Mouse (Mus musculus) ES-Bruce4 (cell line): ENCODE data around the gene Frat1. TPM values are rescaled to one million over a fixed set of nuclear protein-coding genes. Genes with fewer than 3 reads are reported as not detected.

Source experiments
- H3K27ac ChIP-seq: 2 replicates; pipeline ENCODE4 v1.5.1; 2012; ENCODE audit warnings: low read length, inconsistent platforms; ENCODE audit not compliant: insufficient read depth
- H3K27me3 ChIP-seq: 2 replicates; pipeline ENCODE4 v1.6.1; 2012; ENCODE audit warnings: mild to moderate bottlenecking, low read length, inconsistent platforms; ENCODE audit not compliant: control insufficient read depth, poor library complexity, insufficient read depth, severe bottlenecking
- H3K36me3 ChIP-seq: 2 replicates; pipeline ENCODE4 v1.6.1; 2012; ENCODE audit warnings: inconsistent platforms, mild to moderate bottlenecking, low read length, moderate library complexity; ENCODE audit not compliant: control insufficient read depth, poor library complexity, insufficient read depth, severe bottlenecking
- H3K4me1 ChIP-seq: one replicate; pipeline ENCODE4 v1.8.1; 2011; ENCODE audit warnings: low read length; ENCODE audit not compliant: control insufficient read depth, insufficient read depth
- H3K4me3 ChIP-seq: 2 replicates; pipeline ENCODE4 v1.5.1; 2011; ENCODE audit warnings: low read depth, mild to moderate bottlenecking, low read length
- H3K9ac ChIP-seq: 2 replicates; pipeline ENCODE4 v1.6.1; 2012; ENCODE audit warnings: low read depth, mild to moderate bottlenecking, inconsistent platforms; ENCODE audit not compliant: poor library complexity, severe bottlenecking
- H3K9me3 ChIP-seq: replicated peaks from 2 replicates; pipeline ENCODE4 v1.6.1; 2012; ENCODE audit warnings: mild to moderate bottlenecking, low read length, inconsistent platforms; ENCODE audit not compliant: control insufficient read depth, poor library complexity, insufficient read depth, severe bottlenecking
- CTCF ChIP-seq: IDR thresholded peaks from one replicate; pipeline ENCODE4 v1.8.1; 2011; ENCODE audit warnings: low read depth, low read length
- EP300 ChIP-seq: IDR thresholded peaks from 2 replicates; pipeline ENCODE4 v1.6.1; 2011; ENCODE audit warnings: low read depth, low read length; ENCODE audit not compliant: insufficient read depth
- POLR2A ChIP-seq: IDR thresholded peaks from one replicate; pipeline ENCODE4 v1.8.1; 2011; ENCODE audit warnings: low read length; ENCODE audit not compliant: insufficient read depth
- polyA plus RNA-seq: library from polyadenylated mRNA; stranded (reverse); fragments of >200 nt; gene quantifications from 2 replicates; pipeline ENCODE4 v1.2.4, GENCODE M21; 2011; ENCODE audit warnings: low read depth; ENCODE audit not compliant: missing spikeins, insufficient read depth, insufficient read length

Frat1 gene
- polyA plus RNA-seq, 1 experiment, result 2.1 TPM

DNA sequence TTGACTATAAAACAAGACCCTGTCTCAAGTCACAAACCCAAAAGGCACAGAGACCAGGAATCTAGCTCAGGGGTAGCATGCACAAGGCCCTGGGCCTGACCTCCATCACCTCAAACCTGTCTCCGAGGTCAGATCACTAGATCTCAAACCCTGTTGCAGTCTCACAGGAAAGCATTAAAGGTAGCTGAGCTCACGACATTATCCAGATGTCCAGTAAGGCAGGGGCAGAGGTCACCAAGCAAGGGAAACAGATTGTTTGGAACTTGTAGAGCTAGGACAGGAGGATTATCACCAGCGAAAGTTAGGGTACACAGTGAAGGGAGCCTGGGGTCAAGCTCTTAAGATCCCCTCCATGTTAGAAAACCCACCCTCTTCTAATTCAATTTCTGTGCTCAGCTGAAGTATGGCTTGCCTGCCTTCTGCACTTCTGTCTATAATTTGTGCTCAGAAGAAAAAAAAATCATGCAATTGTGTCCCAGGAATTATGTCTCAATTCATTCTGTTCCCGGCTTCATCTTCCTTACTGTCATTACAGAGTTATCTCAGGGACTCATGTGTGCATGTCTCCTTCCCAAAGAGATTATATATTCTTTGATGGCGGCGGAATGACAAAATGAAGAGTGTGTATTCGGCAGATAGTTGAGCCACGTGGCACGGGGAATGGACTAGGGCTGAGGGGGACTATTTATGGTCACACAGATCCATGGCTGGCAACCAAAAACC is 7.6 kb downstream of the Frat1 start:
- Histone ChIP-seq H3K36me3 (no peaks in the 10 kb centered on the region), H3K27ac (no peak overlapping the region), H3K4me1 (no peaks in the 10 kb centered on the region), H3K27me3 (no peaks in the 10 kb centered on the region), H3K9me3 (no peaks in the 10 kb centered on the region), H3K4me3 (no peak overlapping the region), H3K9ac (no peak overlapping the region)
- TF ChIP-seq CTCF (no peak), EP300 (no peak), POLR2A (no peak)

GRCm38 (mm10) chr19:41837917-41838261 is 8.1 kb downstream of the Frat1 start:
- Histone ChIP-seq H3K9ac (no peak overlapping the region), H3K4me3 (no peak overlapping the region), H3K4me1 (no peaks in the 10 kb centered on the region), H3K27me3 (no peaks in the 10 kb centered on the region), H3K36me3 (no peaks in the 10 kb centered on the region), H3K9me3 (no peaks in the 10 kb centered on the region), H3K27ac (no peak overlapping the region)
- TF ChIP-seq POLR2A, result no peak
- TF ChIP-seq CTCF, result no peak
- no peak for TF ChIP-seq EP300

GRCm38 (mm10) chr19:41838808-41839207 is 9.0 kb downstream of the Frat1 start:
- H3K36me3 ChIP-seq, result no peaks in the 10 kb centered on the region
- TF ChIP-seq EP300 (no peak), POLR2A (no peak), CTCF (no peak)
- H3K4me3 ChIP-seq, result no peak overlapping the region
- H3K27ac ChIP-seq, result no peak overlapping the region
- no peaks in the 10 kb centered on the region for H3K4me1 ChIP-seq
- H3K9ac ChIP-seq, result no peak overlapping the region
- no peaks in the 10 kb centered on the region for H3K27me3 ChIP-seq
- H3K9me3 ChIP-seq, result no peaks in the 10 kb centered on the region

GRCm38 (mm10) chr19:41839685-41840084 is 9.9 kb downstream of the Frat1 start:
- Histone ChIP-seq H3K9ac (no peak overlapping the region), H3K9me3 (no peaks in the 10 kb centered on the region), H3K27ac (no peak overlapping the region), H3K4me3 (no peak overlapping the region), H3K4me1 (no peaks in the 10 kb centered on the region), H3K36me3 (no peaks in the 10 kb centered on the region), H3K27me3 (no peaks in the 10 kb centered on the region)
- no peak for TF ChIP-seq EP300
- no peak for TF ChIP-seq POLR2A
- TF ChIP-seq CTCF, result no peak

- TF ChIP-seq CTCF (no peak), POLR2A (no peak), EP300 (no peak)
- Histone ChIP-seq H3K9me3 (no peaks in the 10 kb centered on the region), H3K27ac (no peak overlapping the region), H3K9ac (no peak overlapping the region), H3K36me3 (no peaks in the 10 kb centered on the region), H3K4me3 (no peak overlapping the region), H3K4me1 (no peaks in the 10 kb centered on the region), H3K27me3 (peaks cover 2% of the 10 kb centered on the region; the same call in 1 of the 2 replicates)
These were observed 11.5 kb downstream of the Frat1 start for GRCm38 (mm10) chr19:41841105-41841750.

DNA sequence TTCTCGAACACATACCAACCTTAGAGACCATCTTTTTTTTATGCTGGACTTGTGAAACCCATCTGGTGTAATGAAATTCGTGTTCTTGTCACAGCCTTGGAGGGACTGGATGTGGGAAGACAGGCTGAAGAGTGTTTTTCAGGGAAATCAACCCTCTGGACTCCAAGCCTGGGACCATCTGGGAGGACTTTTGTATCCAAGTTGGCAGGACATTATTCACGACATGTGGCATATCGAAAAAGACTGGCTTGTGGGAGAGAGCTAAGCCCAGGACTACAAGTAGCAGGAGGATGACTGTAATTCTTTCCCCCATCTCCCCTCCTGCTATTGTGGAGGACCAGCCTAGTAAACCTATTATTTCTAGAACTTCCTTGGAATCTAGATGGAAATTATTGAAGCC is 12.4 kb downstream of the Frat1 start:
- peaks cover 2% of the 10 kb centered on the region; the same call in 1 of the 2 replicates for H3K27me3 ChIP-seq
- no peaks in the 10 kb centered on the region for H3K4me1 ChIP-seq
- no peak for TF ChIP-seq EP300
- TF ChIP-seq CTCF, result no peak
- no peak for TF ChIP-seq POLR2A
- no peaks in the 10 kb centered on the region for H3K9me3 ChIP-seq
- H3K4me3 ChIP-seq, result no peak overlapping the region
- no peak overlapping the region for H3K9ac ChIP-seq
- H3K36me3 ChIP-seq, result no peaks in the 10 kb centered on the region
- no peak overlapping the region for H3K27ac ChIP-seq
